Mouse (Mus musculus): Measurements from ENCODE around the gene Inip. TPM values are rescaled to one million over a fixed set of nuclear protein-coding genes. Genes with fewer than 3 reads are reported as not detected.

The Inip gene
- polyA plus RNA-seq, 1 experiment from 2014 or later = 82.0 TPM

GRCm38 (mm10) chr4:59727878-59728261 lies 73.5 kb downstream of the Inip start:
- H3K9ac ChIP-seq (replicated peaks) = no peak overlapping the region
- no peak overlapping the region for H3K4me3 ChIP-seq (replicated peaks)
- H3K27ac ChIP-seq = no peak overlapping the region
- no peak overlapping the region for H3K4me2 ChIP-seq (replicated peaks)
- no peaks in the 10 kb centered on the region for H3K9me3 ChIP-seq
- no peaks in the 10 kb centered on the region for H3K36me3 ChIP-seq
- H3K27me3 ChIP-seq = no peaks in the 10 kb centered on the region
- 68% methylated on average over 9 of the region's 9 CpGs for WGBS
- peak; percentile 17; the same call in 1 of the 2 replicates for ATAC-seq
- peaks cover 18% of the 10 kb centered on the region for H3K4me1 ChIP-seq (replicated peaks)

GRCm38 (mm10) chr4:59727187-59727877 lies 74.1 kb downstream of the Inip start:
- Histone ChIP-seq H3K4me3 (replicated peaks) (no peak overlapping the region), H3K36me3 (no peaks in the 10 kb centered on the region), H3K9me3 (no peaks in the 10 kb centered on the region), H3K4me2 (replicated peaks) (no peak overlapping the region), H3K27ac (no peak overlapping the region), H3K4me1 (replicated peaks) (peaks cover 18% of the 10 kb centered on the region), H3K9ac (replicated peaks) (no peak overlapping the region), H3K27me3 (no peaks in the 10 kb centered on the region)
- ATAC-seq = peak; percentile 58
- 35% methylated on average over 5 of the region's 5 CpGs for WGBS

GRCm38 (mm10) chr4:59726501-59726900 lies 74.9 kb downstream of the Inip start:
- no peaks in the 10 kb centered on the region for H3K27me3 ChIP-seq
- WGBS = 94% methylated on average over 12 of the region's 12 CpGs
- peaks cover 18% of the 10 kb centered on the region for H3K4me1 ChIP-seq (replicated peaks)
- no peak overlapping the region for H3K9ac ChIP-seq (replicated peaks)
- H3K36me3 ChIP-seq = no peaks in the 10 kb centered on the region
- no peak for ATAC-seq
- no peak overlapping the region for H3K4me2 ChIP-seq (replicated peaks)
- no peaks in the 10 kb centered on the region for H3K9me3 ChIP-seq
- no peak overlapping the region for H3K4me3 ChIP-seq (replicated peaks)
- no peak overlapping the region for H3K27ac ChIP-seq

GRCm38 (mm10) chr4:59725579-59725978 lies 75.8 kb downstream of the Inip start:
- Histone ChIP-seq H3K9ac (replicated peaks) (no peak overlapping the region), H3K4me2 (replicated peaks) (no peak overlapping the region), H3K27me3 (no peaks in the 10 kb centered on the region), H3K36me3 (no peaks in the 10 kb centered on the region), H3K27ac (no peak overlapping the region), H3K4me1 (replicated peaks) (peaks cover 18% of the 10 kb centered on the region), H3K9me3 (no peaks in the 10 kb centered on the region), H3K4me3 (replicated peaks) (no peak overlapping the region)
- 83% methylated on average over 4 of the region's 4 CpGs for WGBS
- ATAC-seq = no peak

GRCm38 (mm10) chr4:59721811-59722210 lies 79.6 kb downstream of the Inip start:
- Histone ChIP-seq H3K9ac (replicated peaks) (no peak overlapping the region), H3K27me3 (no peaks in the 10 kb centered on the region), H3K4me1 (replicated peaks) (peaks cover 17% of the 10 kb centered on the region), H3K4me3 (replicated peaks) (no peak overlapping the region), H3K36me3 (peaks cover 9% of the 10 kb centered on the region), H3K27ac (no peak overlapping the region), H3K4me2 (replicated peaks) (no peak overlapping the region), H3K9me3 (no peaks in the 10 kb centered on the region)
- ATAC-seq = no peak
- WGBS = 89% methylated on average over 3 of the region's 3 CpGs

Other genes starting within 250 kb of the Inip start
- 29.4 and 31.6 TPM in 2 replicates for gene Hsdl2, start 220.0 kb downstream of the Inip start, polyA plus RNA-seq (2015; fragmentation: Nextera tagmentation; extraction: Ambion mirVana)
- gene E130308A19Rik, start 175.4 kb downstream of the Inip start, polyA plus RNA-seq (2015; fragmentation: Nextera tagmentation; extraction: Ambion mirVana) = 58.4 and 62.6 TPM in 2 replicates
- 13.7 and 14.3 TPM in 2 replicates for gene Snx30, start 4.3 kb upstream of the Inip start, polyA plus RNA-seq (2015; fragmentation: Nextera tagmentation; extraction: Ambion mirVana)
- 0.09 TPM in 1 of 2 replicates, not detected in the other for gene Slc46a2, start 113.5 kb upstream of the Inip start, polyA plus RNA-seq (2015; fragmentation: Nextera tagmentation; extraction: Ambion mirVana)
- not detected in 2 replicates for gene Mup4, start 159.1 kb upstream of the Inip start, polyA plus RNA-seq (2015; fragmentation: Nextera tagmentation; extraction: Ambion mirVana)
- not detected in 2 replicates for gene Mup6, start 162.7 kb upstream of the Inip start, polyA plus RNA-seq (2015; fragmentation: Nextera tagmentation; extraction: Ambion mirVana)